Mouse (Mus musculus): Measurements from ENCODE around the gene Atp1b3. TPM values are rescaled to one million over a fixed set of nuclear protein-coding genes. Genes with fewer than 3 reads are reported as not detected.

The Atp1b3 gene
- polyA plus RNA-seq (2015; fragmentation: Nextera tagmentation; extraction: Ambion mirVana): 107 and 128 TPM in 2 replicates

DNA sequence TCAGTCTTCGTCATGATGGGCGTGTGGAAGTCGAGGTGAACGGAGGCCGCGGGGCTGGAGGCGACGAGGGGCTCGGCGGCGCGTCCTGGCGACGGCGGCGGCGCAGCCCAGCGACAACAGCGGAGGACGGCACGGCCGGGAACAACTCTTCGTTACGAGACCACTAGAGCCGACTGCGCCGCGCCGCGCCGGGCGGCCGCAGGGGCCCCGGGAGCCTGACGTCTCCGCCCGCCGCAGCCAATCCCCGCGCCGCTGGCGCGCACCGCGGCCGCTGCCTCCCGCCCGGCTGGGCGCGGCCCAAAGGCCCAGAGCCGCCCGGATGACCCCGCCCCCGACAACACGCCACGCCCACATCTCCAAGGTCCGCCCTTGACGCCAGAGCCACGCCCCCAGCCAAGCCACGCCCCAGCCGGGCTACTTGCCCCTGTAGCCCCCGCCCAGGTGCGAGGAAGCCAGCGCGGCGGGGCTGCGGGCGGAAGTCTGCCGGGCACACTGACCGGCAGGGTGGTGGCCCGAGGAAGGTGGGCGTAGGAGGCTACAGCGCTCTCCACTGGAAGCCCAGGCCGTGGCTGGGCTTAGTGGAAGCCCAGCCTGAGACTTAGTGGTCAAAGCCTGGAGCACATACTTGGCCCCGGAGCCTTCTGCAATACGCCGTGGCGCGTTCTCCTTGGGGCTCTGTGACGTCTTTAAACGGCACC is at the start of gene Atp1b3:
Gene Atp1b3, minus strand, starts transcription at position 302 of the 698 bp plus-strand sequence.

Other genes with a start within 250 kb of the Atp1b3 start
- gene Gk5, start 245.1 kb downstream of the Atp1b3 start, polyA plus RNA-seq (2015; fragmentation: Nextera tagmentation; extraction: Ambion mirVana): 2.1 and 2.7 TPM in 2 replicates
- 132 and 140 TPM in 2 replicates for gene Tfdp2, start 168.2 kb downstream of the Atp1b3 start, polyA plus RNA-seq (2015; fragmentation: Nextera tagmentation; extraction: Ambion mirVana)
- gene Rnf7, start 114.2 kb upstream of the Atp1b3 start, polyA plus RNA-seq (2015; fragmentation: Nextera tagmentation; extraction: Ambion mirVana): 111 and 124 TPM in 2 replicates
- gene Gm28729, start 160.8 kb upstream of the Atp1b3 start, polyA plus RNA-seq (2015; fragmentation: Nextera tagmentation; extraction: Ambion mirVana): not detected in 2 replicates